Mouse (Mus musculus) heart, adult 9 months (tissue): ENCODE data around the gene Hfe2.

Experiments used
- DNase-seq, 2 experiments: peaks; one replicate each; pipeline ENCODE4 v3.0.0; 2022; ENCODE audit warnings: low spot score in 2 of 2

The Hfe2 gene

GRCm38 (mm10) chr3:96526864-96527542 lies 2.0 kb downstream of the Hfe2 start:
- DNase-seq = no peak

- no peak for DNase-seq
Measured at GRCm38 (mm10) chr3:96528506-96528905, 3.5 kb downstream of the Hfe2 start.

- no peak for DNase-seq
Measured at GRCm38 (mm10) chr3:96532050-96532449, 7.1 kb downstream of the Hfe2 start.

- no peak for DNase-seq
Measured at GRCm38 (mm10) chr3:96534300-96534699, 9.3 kb downstream of the Hfe2 start.

GRCm38 (mm10) chr3:96539316-96539715 lies 14.3 kb downstream of the Hfe2 start:
- no peak for DNase-seq

- DNase-seq = no peak
Measured at GRCm38 (mm10) chr3:96540740-96541139, 15.8 kb downstream of the Hfe2 start.

GRCm38 (mm10) chr3:96541328-96542078 lies 16.5 kb downstream of the Hfe2 start:
- DNase-seq = no peak

GRCm38 (mm10) chr3:96542554-96542953 lies 17.6 kb downstream of the Hfe2 start:
- no peak for DNase-seq

GRCm38 (mm10) chr3:96543345-96543744 lies 18.4 kb downstream of the Hfe2 start:
- DNase-seq = no peak

- DNase-seq = no peak
Measured at GRCm38 (mm10) chr3:96545565-96545964, 20.6 kb downstream of the Hfe2 start.

GRCm38 (mm10) chr3:96546880-96547279 lies 21.9 kb downstream of the Hfe2 start:
- no peak for DNase-seq

- no peak for DNase-seq
Measured at GRCm38 (mm10) chr3:96547389-96547960, 22.5 kb downstream of the Hfe2 start.

- DNase-seq = no peak
Measured at GRCm38 (mm10) chr3:96548824-96549223, 23.9 kb downstream of the Hfe2 start.

GRCm38 (mm10) chr3:96549346-96549745 lies 24.4 kb downstream of the Hfe2 start:
- no peak for DNase-seq

GRCm38 (mm10) chr3:96551203-96551602 lies 26.2 kb downstream of the Hfe2 start:
- peak; percentile 69 to 81 for DNase-seq

- DNase-seq = peak; percentile 28 to 56
Measured at GRCm38 (mm10) chr3:96551890-96552289, 26.9 kb downstream of the Hfe2 start.

- DNase-seq = no peak
Measured at GRCm38 (mm10) chr3:96553601-96554000, 28.6 kb downstream of the Hfe2 start.

- no peak for DNase-seq
Measured at GRCm38 (mm10) chr3:96554251-96554650, 29.3 kb downstream of the Hfe2 start.

- DNase-seq = peak; percentile 93 to 94
Measured at GRCm38 (mm10) chr3:96555041-96555596, 30.1 kb downstream of the Hfe2 start.

GRCm38 (mm10) chr3:96555999-96556614 lies 31.1 kb downstream of the Hfe2 start:
- DNase-seq = peak in 1 of 2 experiments; percentile 19

- DNase-seq = peak; percentile 48 to 75
Measured at GRCm38 (mm10) chr3:96556651-96557635, 32.0 kb downstream of the Hfe2 start.
